Mouse (Mus musculus) kidney, embryonic 15.5 days (tissue): ENCODE results near the gene Tbx2. TPM values are rescaled to one million over a fixed set of nuclear protein-coding genes. Genes with fewer than 3 reads are reported as not detected.

ENCODE experiments used
- polyA plus RNA-seq: library from polyadenylated mRNA; unstranded; fragments of >200 nt; fragmentation: Nextera tagmentation; extraction: Ambion mirVana; gene quantifications from 2 replicates; pipeline ENCODE4 v1.2.1, GENCODE M21; 2015

The Tbx2 gene
- polyA plus RNA-seq, 1 experiment from 2014 or later: 11.4 TPM

Other genes with a start within 250 kb of the Tbx2 start
- not detected in 2 replicates for gene Gm11444, start 17.8 kb downstream of the Tbx2 start, polyA plus RNA-seq
- gene Tbx4, start 53.9 kb downstream of the Tbx2 start, polyA plus RNA-seq: 0.36 and 0.56 TPM in 2 replicates